Mouse (Mus musculus) bone marrow, adult 2 months (tissue): Measurements from ENCODE around the gene Cnpy3.

Source experiments
- CTCF ChIP-seq: fragments of 200-500 bp; IDR thresholded peaks from 2 replicates; pipeline ENCODE4 v1.5.1; 2011; ENCODE audit warnings: low read length, control low read depth; ENCODE audit not compliant: control insufficient read depth, insufficient read depth
- POLR2A ChIP-seq: fragments of 200-500 bp; IDR thresholded peaks from 2 replicates; pipeline ENCODE4 v1.6.1; 2011; ENCODE audit warnings: low read depth, mild to moderate bottlenecking, control low read depth, low read length, borderline replicate concordance; ENCODE audit not compliant: control insufficient read depth

- TF ChIP-seq CTCF, result no peak
- no peak for TF ChIP-seq POLR2A
Measured at GRCm38 (mm10) chr17:46772038-46772403, 20.0 kb upstream of the Cnpy3 start.
